Mouse (Mus musculus): ENCODE measurements around the gene Myh3. TPM values are rescaled to one million over a fixed set of nuclear protein-coding genes. Genes with fewer than 3 reads are reported as not detected.
"Not testable (repeated sequence)": the region's sequence is repeated elsewhere in the genome, so short reads cannot be mapped to it uniquely, and the experiment has no call there.

Gene Myh3
- total RNA-seq, 2 experiments from 2014 or later: 1.1 to 1.5 TPM

GRCm38 (mm10) chr11:67076781-67077180 lies 1.3 kb upstream of the Myh3 start:
- DNase-seq (ENCODE audit: low spot score in 2 of 2): no peak

DNA sequence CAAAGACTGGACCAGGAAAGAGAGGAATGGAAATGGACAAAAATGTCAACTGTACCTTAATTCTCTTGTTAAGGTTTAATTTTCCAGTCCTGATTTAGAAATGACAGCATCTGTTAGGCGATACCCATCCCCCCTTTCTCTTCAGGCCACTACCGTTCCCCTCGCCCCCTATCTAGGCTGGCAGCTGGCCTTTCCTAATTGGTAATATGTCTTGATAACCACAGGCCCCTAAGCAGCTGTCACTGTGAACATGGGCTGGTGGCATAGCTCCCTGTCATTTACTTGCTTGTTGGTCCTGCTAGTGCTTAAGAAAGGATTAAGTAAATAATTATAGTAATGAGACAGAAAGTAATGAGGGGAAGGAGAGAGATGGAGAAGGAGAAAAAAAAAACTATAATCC lies 665 bp upstream of the Myh3 start:
- DNase-seq (ENCODE audit: low spot score in 2 of 2): no peak

DNA sequence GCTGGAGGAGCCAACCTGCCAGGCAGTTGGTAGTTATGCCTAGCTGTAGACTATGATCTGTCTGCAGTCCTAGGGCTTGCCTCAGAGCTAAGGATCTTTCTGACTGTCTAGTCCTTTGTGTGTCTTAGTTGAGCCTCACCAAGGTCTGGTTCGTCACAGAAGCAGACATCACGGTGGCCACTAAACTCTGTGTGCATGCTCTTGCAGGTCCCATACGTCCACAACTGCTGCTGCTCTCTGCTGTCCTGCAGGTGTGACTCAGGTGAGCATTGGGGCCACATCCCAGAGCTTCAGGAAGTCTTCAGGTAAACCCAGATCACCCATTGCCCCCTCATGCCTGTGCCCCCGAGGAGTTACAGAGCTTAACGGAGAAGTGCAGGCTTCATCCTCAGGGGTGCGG lies 788 bp downstream of the Myh3 start:
- no peak for DNase-seq (ENCODE audit: low spot score in 2 of 2)

DNA sequence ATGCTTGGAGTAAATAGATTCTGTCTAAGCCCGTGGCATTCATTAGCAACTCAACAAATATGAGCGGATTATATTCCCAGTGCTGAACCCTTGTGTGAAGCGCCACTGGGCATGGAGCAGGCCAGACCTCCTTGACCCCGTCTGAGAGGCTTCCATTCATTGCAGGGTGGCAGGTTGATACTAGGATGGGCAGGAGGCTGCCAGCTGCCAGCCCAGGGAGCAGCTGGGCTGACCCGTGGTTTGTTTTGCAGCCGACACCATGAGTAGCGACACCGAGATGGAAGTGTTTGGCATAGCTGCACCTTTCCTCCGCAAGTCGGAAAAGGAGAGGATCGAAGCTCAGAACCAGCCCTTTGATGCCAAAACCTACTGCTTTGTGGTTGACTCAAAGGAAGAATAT lies 1.6 kb downstream of the Myh3 start:
- no peak for DNase-seq (ENCODE audit: low spot score in 2 of 2)

DNA sequence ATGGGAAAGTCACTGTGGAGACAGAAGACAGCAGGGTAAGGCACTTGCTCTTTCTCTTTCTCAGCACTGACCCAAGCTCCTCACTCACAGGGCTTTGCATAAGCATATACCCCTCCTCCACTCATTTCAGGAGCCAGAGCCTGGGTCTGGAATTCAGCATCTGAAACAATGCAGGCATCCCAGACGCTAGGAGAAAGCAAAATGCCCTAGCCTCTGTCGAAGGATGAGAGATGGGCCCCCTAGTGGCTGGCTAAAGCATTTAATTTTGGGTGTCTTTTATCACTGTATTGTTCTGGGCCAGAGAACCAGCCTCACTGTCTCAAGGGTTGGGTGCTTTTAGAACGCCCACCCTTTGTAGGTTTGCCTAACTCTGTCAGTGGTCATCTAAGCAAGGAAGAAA lies 2.1 kb downstream of the Myh3 start:
- DNase-seq (ENCODE audit: low spot score in 2 of 2): peak; percentile 62 to 63

GRCm38 (mm10) chr11:67081125-67081649 lies 3.1 kb downstream of the Myh3 start:
- DNase-seq (ENCODE audit: low spot score in 2 of 2): no peak

DNA sequence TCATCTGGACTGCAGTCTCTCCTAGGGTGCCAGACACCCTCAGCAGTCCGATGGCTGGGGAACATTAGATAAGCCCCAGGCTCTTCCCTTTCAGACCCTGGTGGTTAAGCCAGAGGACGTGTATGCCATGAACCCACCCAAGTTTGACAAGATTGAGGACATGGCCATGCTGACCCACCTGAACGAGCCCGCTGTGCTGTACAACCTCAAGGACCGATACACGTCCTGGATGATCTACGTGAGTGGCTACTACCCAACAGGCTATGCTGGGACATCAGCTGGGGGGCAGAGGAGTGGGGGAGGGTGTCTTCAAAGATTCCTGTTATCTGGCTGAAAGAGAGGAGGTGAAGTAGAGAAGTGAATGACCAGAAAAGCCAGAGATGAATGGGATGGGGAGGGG lies 4.1 kb downstream of the Myh3 start:
- DNase-seq (ENCODE audit: low spot score in 2 of 2): no peak

DNA sequence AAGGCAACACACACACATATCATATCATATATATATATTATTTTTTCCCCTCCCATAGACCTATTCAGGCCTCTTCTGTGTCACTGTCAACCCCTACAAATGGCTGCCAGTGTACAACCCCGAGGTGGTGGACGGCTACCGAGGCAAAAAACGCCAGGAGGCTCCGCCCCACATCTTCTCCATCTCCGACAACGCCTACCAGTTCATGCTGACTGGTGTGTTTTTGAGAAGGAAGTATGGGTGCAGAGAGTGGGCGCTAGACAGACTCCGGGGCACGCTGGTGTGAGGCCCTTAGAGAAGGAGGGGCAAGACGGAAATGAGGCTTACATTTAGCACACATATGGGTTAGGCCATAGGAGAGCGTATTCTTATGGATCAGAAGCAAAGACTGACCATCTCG lies 4.7 kb downstream of the Myh3 start:
- no peak for DNase-seq (ENCODE audit: low spot score in 2 of 2)

DNA sequence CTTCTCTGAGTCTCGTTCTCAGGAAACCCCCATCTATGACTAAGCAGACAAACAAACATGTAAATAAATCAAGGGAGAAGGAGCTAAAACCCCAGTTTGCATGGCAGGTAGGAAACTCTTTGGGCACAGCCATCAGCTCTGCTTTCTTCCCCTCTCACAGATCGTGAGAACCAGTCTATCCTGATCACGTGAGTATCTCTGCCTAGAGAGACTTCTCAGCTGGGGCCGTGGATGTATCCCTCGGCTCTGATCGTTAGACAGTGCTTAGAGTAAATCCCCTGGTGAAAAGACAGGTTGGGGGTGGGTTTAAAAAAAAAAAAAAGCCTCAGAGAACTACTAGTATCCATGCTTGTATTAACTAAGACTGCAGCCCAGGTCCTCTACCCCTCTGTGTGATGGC lies 5.1 kb downstream of the Myh3 start:
- DNase-seq (ENCODE audit: low spot score in 2 of 2): no peak

- no peak for DNase-seq (ENCODE audit: low spot score in 2 of 2)
Measured at GRCm38 (mm10) chr11:67083712-67084340, 5.7 kb downstream of the Myh3 start.

- DNase-seq (ENCODE audit: low spot score in 2 of 2): peak; percentile 79 to 83
Measured at GRCm38 (mm10) chr11:67085489-67085888, 7.4 kb downstream of the Myh3 start.

DNA sequence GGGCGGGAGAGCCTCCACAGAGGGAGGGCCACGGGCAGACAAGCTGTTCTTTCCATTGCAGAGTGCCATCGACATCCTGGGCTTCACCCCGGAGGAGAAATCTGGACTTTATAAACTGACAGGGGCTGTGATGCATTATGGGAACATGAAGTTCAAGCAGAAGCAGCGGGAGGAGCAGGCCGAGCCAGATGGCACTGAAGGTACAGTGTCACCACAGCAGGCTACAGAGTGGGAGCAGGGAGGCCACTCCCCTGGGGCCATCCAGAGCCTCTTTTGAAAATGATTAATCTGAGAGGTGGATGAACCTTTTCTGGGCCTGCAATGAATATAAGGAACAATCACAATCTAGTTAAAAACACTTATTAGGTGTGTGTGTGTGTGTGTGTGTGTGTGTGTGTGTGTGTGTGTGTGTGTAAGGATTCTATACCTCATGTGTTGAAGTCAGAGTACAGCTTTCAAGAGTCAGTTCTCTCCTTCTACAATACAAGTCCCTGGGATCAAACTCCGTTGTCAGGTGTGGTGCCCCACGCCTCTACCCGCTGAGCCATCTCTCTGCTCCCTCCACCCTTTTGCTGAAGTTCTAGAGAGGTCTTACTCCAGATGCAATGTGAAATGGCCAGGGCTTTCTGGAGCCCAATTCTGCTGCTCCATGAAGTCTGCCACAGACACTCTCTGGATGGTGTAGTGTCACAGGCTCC lies 8.5 kb downstream of the Myh3 start:
- DNase-seq (ENCODE audit: low spot score in 2 of 2): no peak

DNA sequence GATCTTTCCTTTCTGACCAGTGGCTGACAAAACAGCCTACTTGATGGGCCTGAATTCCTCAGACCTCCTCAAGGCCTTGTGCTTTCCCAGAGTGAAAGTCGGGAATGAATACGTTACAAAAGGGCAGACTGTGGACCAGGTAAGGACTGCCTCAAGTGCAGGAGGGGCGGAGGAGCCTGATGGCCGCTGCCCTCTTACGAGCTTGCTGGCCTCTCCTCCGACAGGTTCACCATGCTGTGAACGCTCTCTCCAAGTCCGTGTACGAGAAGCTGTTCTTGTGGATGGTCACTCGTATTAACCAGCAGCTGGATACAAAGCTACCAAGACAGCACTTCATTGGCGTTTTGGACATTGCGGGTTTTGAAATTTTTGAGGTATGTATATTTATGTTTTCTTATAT lies 9.1 kb downstream of the Myh3 start:
- DNase-seq (ENCODE audit: low spot score in 2 of 2): no peak

DNA sequence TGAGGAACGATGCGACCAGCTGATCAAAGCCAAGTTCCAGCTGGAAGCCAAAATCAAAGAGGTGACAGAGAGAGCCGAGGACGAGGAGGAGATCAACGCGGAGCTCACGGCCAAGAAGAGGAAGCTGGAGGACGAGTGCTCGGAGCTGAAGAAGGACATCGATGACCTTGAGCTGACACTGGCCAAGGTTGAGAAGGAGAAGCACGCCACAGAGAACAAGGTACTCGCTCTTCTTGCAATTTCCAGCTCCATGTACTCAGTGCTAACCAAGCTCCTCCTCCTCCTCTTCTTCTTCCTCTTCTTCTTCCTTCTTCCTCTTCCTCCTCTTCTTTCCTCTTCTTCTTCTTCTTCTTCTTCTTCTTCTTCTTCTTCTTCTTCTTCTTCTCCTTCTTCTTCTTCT lies 14.3 kb downstream of the Myh3 start:
- not testable (repeated sequence) for DNase-seq (ENCODE audit: low spot score in 2 of 2)

- no peak for DNase-seq (ENCODE audit: low spot score in 2 of 2)
Measured at GRCm38 (mm10) chr11:67093201-67093600, 15.1 kb downstream of the Myh3 start.

DNA sequence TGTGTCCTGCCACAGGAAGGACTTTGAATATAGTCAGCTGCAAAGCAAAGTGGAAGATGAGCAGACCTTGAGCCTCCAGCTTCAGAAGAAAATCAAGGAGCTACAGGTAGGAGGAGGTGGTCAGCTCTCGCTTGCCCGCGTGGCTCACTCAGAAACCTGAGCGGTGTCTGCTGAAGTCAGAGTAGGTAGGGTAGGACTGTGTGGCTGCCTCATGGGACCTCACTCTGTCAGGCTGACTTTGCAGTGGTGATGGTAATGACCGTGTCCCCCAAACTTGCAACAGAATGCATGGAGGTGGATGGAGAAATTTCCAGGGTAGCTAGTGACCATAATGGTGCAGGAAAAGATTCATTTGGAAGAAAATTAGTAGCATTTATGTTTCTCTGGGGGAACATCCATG lies 15.6 kb downstream of the Myh3 start:
- no peak for DNase-seq (ENCODE audit: low spot score in 2 of 2)

- DNase-seq (ENCODE audit: low spot score in 2 of 2): no peak
Measured at GRCm38 (mm10) chr11:67094470-67094869, 16.4 kb downstream of the Myh3 start.

- DNase-seq (ENCODE audit: low spot score in 2 of 2): no peak
Measured at GRCm38 (mm10) chr11:67097709-67098108, 19.6 kb downstream of the Myh3 start.

- no peak for DNase-seq (ENCODE audit: low spot score in 2 of 2)
Measured at GRCm38 (mm10) chr11:67098427-67098826, 20.3 kb downstream of the Myh3 start.

GRCm38 (mm10) chr11:67099241-67099640 lies 21.1 kb downstream of the Myh3 start:
- no peak for DNase-seq (ENCODE audit: low spot score in 2 of 2)

DNA sequence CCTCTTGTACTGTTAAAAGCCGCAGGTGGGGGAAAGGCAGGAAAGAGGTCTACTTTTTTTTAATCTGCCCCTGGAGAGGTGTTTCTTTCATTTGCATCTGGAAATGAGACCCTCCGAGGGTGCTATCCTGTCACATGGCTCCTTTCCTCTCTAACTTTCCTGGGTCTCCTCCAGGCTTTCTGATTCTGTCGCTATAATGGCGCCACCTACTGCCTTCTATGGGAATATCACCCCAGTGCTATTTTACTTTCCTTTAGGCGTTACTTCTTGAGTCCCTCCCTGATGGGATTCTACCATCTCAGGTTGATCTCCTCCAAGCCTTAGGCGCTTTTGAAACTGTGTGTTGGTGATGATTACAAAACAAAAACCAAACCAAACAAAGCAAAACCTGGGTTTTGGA lies 22.1 kb downstream of the Myh3 start:
- DNase-seq (ENCODE audit: low spot score in 2 of 2): peak in 1 of 2 experiments; percentile 37

GRCm38 (mm10) chr11:67101713-67102112 lies 23.6 kb downstream of the Myh3 start:
- peak; percentile 66 to 72 for DNase-seq (ENCODE audit: low spot score in 2 of 2)

DNA sequence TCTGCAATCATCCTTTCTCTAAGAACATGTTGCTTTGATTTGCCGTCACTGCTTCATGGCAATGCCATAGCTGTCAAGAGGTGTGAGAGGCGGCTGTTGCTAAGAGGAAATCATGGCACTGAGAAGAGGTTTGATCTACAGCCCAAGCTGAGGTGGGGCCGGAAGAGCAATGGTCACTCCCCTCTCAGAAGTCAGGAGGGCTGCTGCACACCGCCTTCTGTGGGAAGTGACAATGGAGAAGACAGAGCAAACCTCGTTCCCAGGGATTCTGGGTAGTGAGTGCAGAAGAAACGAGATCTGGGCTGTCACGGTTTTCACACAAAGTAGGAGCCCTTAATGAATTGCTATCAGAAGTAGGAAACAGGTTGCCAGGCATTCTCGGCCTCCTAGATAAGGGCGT lies 25.2 kb downstream of the Myh3 start:
- DNase-seq (ENCODE audit: low spot score in 2 of 2): no peak

All from layer of hippocampus, postnatal 10 days (tissue).